In the genomic region with DNA sequence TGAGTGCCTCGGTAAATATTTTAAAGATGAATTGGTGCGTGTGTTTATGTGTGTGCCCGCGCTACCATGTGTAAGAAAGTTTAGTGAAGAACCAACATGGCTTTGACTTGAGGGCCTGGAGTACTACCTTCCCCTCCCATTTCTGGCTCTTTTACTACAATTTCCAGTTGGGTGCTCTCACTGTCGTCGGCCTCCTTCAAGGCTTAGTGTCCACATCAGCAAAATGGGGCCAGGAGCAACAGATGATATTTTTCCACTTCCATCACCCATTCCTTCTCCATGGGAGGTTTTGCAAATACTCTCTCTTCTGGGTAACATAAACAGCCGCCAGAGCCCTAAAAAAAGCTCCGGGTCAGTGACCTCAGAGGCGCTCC, we compare ENCODE assay signal across 8 mouse cellular contexts. TPM values are rescaled to one million over a fixed set of nuclear protein-coding genes. Genes with fewer than 3 reads are reported as not detected.
DNase-seq lines count a peak whose midpoint lies in the region; ATAC-seq and TF ChIP-seq lines count a peak whose summit lies in the region.

No protein-coding gene starts in this region.

- H3K27ac ChIP-seq in kidney, embryonic 15.5 days, result peak overlapping the region; percentile 93
- H3K27ac ChIP-seq in cortical plate, adult 2 months (ENCODE audit: insufficient read depth, low read length), result peak overlapping the region; percentile 91
- peak overlapping the region; percentile 89 for H3K27ac ChIP-seq in hindbrain, postnatal 0 days
- peak overlapping the region; percentile 85 for H3K27ac ChIP-seq in midbrain, embryonic 16.5 days (ENCODE audit: low read length)

- peak overlapping the region; percentile 92 for H3K4me3 ChIP-seq in kidney, embryonic 15.5 days (replicated peaks)
- peak overlapping the region; percentile 95 for H3K4me3 ChIP-seq in cortical plate, adult 2 months (ENCODE audit: insufficient read depth, low read length)
- peak overlapping the region; percentile 94 for H3K4me3 ChIP-seq in hindbrain, postnatal 0 days (ENCODE audit: low read length)
- H3K4me3 ChIP-seq in midbrain, embryonic 16.5 days (ENCODE audit: low read depth, low read length), result peak overlapping the region; percentile 92

- TF ChIP-seq CTCF in cortical plate, adult 2 months (IDR thresholded peaks at IDR 0.05; ENCODE audit: extremely low read depth, insufficient read depth, low read length), result no peak
- TF ChIP-seq CTCF in hindbrain, postnatal 0 days (IDR thresholded peaks at IDR 0.05; ENCODE audit: low read depth), result no peak

- peak overlapping the region; percentile 97 for H3K4me2 ChIP-seq in kidney, embryonic 15.5 days
- H3K4me2 ChIP-seq in hindbrain, postnatal 0 days (ENCODE audit: low read depth, low read length), result peak overlapping the region; percentile 93
- H3K4me2 ChIP-seq in midbrain, embryonic 16.5 days (ENCODE audit: low read length), result peak overlapping the region; percentile 51

- H3K9ac ChIP-seq in kidney, embryonic 15.5 days, result peak overlapping the region; percentile 74
- H3K9ac ChIP-seq in hindbrain, postnatal 0 days (replicated peaks; ENCODE audit: low read length), result peak overlapping the region; percentile 90
- H3K9ac ChIP-seq in midbrain, embryonic 16.5 days (ENCODE audit: low read depth, low read length), result peak overlapping the region; percentile 96

- DNase-seq in kidney, postnatal 36 days, result no peak
- DNase-seq in hindbrain, postnatal 0 days (ENCODE audit: low spot score), result peak; percentile 34
- DNase-seq in gastrocnemius, postnatal 10 days, result no peak
- DNase-seq in ovary, adult 18-20 months (ENCODE audit: low spot score), result no peak
- no peak for DNase-seq in right cerebral cortex, postnatal 36 days (ENCODE audit: low spot score in 2 of 2)

- no peaks in the 10 kb centered on the region for H3K9me3 ChIP-seq in kidney, embryonic 15.5 days (replicated peaks)
- H3K9me3 ChIP-seq in hindbrain, postnatal 0 days (ENCODE audit: low read length), result no peaks in the 10 kb centered on the region
- H3K9me3 ChIP-seq in midbrain, embryonic 16.5 days (replicated peaks; ENCODE audit: control insufficient read depth, low read length, poor library complexity, severe bottlenecking), result no peaks in the 10 kb centered on the region

- H3K27me3 ChIP-seq in kidney, embryonic 15.5 days, result no peaks in the 10 kb centered on the region
- no peaks in the 10 kb centered on the region for H3K27me3 ChIP-seq in hindbrain, postnatal 0 days (ENCODE audit: insufficient read depth, low read length)
- H3K27me3 ChIP-seq in midbrain, embryonic 16.5 days (ENCODE audit: control insufficient read depth, insufficient read depth, low read depth, low read length), result no peaks in the 10 kb centered on the region

- WGBS in kidney, embryonic 15.5 days, result 20% methylated on average over 9 of the region's 9 CpGs
- 22% methylated on average over 8 of the region's 9 CpGs for WGBS in hindbrain, postnatal 0 days
- WGBS in midbrain, embryonic 16.5 days, result 17% methylated on average over 9 of the region's 9 CpGs

- no peaks in the 10 kb centered on the region for H3K36me3 ChIP-seq in kidney, embryonic 15.5 days
- H3K36me3 ChIP-seq in hindbrain, postnatal 0 days (ENCODE audit: insufficient read depth, low read length), result no peaks in the 10 kb centered on the region
- no peaks in the 10 kb centered on the region for H3K36me3 ChIP-seq in midbrain, embryonic 16.5 days (ENCODE audit: control insufficient read depth, insufficient read depth, low read length)

- no peak for TF ChIP-seq POLR2A in cortical plate, adult 2 months (IDR thresholded peaks at IDR 0.05; ENCODE audit: extremely low read depth, insufficient read depth, low read length)

- no peak for ATAC-seq in kidney, embryonic 15.5 days (replicated peaks; ENCODE audit: low FRiP score)
- no peak; the same call in 1 of the 2 replicates for ATAC-seq in hindbrain, postnatal 0 days
- ATAC-seq in midbrain, embryonic 16.5 days, result peak; percentile 2; the same call in 1 of the 2 replicates

- H3K4me1 ChIP-seq in kidney, embryonic 15.5 days, result peaks cover 47% of the 10 kb centered on the region
- peaks cover 7% of the 10 kb centered on the region for H3K4me1 ChIP-seq in cortical plate, adult 2 months (ENCODE audit: control insufficient read depth, insufficient read depth, low read length)
- peaks cover 3% of the 10 kb centered on the region; the same call in 1 of the 2 replicates for H3K4me1 ChIP-seq in hindbrain, postnatal 0 days (ENCODE audit: insufficient read depth, low read length)
- H3K4me1 ChIP-seq in midbrain, embryonic 16.5 days (ENCODE audit: control insufficient read depth, insufficient read depth, low read length), result peaks cover 16% of the 10 kb centered on the region

RNA-seq across cellular contexts. Expression of a gene that starts 0.6 kb away (rescaled TPM):
- polyA plus RNA-seq in kidney, embryonic 15.5 days (2015; fragmentation: Nextera tagmentation; extraction: Ambion mirVana), result 38.0 and 38.1 TPM in 2 replicates
- polyA plus RNA-seq in cortical plate, adult 2 months (2012; rRNA removed), result 56.5 and 67.4 TPM in 2 replicates
- total RNA-seq in hindbrain, postnatal 0 days (2014; rRNA removed), result 28.6 and 39.4 TPM in 2 replicates
- 13.6 and 14.5 TPM in 2 replicates for polyA plus RNA-seq in hindbrain, postnatal 0 days (2015; fragmentation: Nextera tagmentation; extraction: Ambion mirVana)
- polyA plus RNA-seq in midbrain, embryonic 16.5 days (2015; fragmentation: Nextera tagmentation; extraction: Ambion mirVana), result 9.5 and 9.6 TPM in 2 replicates
- total RNA-seq in gastrocnemius, postnatal 10 days (2021), result 10 to 100 TPM; 34.6 to 39.2 TPM
